Mouse (Mus musculus): ENCODE data around the gene Mcl1.
"Not testable (repeated sequence)": the region's sequence is repeated elsewhere in the genome, so short reads cannot be mapped to it uniquely, and the experiment has no call there.

Mcl1 gene

DNA sequence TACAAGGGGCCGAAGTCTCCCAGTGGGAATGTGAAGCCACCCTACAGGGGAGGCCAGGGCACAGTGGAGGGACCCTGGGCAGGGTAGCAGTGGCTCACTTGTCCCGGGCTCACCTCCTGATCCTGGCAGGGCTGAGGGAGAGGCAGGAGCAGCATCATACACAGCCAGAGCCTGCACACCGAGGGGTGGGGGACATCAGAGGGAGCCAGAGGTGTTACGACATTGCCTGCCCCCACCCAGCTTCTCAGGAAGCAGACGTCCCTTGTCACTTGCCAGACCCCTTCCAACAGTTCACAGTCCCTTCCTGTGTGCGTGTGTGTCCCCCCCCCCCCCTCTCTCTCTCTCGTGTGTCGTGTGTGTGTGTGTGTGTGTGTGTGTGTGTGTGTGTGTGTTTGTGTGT is 26.3 kb downstream of the Mcl1 start:
- in situ Hi-C loops (cut with MboI, MseI) = no loop called here

DNA sequence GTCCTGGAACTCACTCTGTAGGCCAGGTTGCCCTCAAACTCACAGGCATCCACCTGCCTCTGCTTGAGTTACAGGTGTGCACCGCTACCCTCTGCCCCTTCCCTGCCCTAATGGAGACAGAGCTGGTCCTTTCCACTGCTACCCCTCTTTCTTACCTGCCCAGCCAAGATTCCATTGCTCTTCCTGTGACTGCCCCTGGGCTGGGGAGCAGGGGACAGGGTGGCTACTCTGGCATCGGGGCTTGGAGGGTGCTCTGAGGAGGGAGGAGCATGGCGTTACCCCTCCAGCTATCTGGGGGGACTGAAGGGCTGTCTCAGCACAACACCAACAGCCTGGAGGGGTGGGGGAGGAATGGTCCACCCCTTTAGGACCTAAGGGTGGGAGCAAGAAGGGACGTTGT is 26.7 kb downstream of the Mcl1 start:
- in situ Hi-C loops (cut with MboI, MseI) = no loop called here

DNA sequence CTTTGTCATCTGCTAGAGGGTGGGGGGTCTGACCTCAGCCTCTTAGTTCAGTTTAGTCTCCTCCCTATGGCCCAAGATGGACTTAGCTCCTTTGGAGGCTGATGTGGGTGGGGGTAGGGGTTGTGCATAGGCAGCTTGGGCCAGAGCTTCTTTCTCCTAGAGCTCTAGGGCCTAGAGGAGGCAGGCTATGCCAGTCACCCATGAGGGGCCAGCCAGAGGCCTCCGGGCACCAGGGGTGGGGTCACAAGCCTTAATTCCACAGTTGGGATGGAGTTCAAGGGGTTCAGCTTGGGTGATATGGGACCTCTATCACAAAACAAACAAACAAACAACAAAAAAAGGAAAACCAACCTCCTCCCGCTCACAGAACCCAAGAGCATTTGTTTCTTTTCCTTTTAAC is 27.1 kb downstream of the Mcl1 start:
- in situ Hi-C loops (cut with MboI, MseI) = no loop called here

DNA sequence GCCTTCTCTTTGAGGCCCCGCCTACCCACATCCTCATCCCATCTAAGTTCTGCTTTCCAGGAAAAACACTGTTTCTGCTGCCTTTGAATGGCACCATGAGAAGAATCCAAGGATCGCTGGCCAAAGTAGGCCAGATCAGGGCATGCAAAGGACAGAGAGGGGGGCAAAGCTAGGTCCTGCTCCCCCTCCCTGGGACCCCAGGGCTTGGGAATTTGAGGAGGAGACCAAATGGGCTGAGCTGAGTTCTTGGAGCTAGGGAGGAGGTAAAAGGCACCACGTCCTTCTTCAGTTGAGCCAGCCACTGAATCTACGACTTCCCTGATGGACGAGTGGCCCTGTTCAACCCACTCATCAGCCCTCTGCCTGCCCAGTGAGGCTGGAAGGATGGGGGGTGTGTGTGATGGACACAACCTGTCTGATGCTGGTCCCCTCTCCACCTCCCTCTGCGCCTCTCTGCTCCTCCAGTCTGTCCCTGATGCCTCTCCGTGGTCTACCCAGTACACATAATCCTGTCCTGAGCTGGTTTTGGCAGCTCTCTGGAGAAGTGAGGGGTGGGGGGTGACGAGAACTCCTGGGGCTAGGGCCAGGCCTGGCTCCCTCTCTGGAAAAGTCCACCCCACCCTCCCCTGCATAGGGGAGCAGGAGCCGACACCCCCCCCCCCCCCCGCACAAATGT is 28.0 kb downstream of the Mcl1 start:
- in situ Hi-C loops (cut with MboI, MseI) = no loop called here

DNA sequence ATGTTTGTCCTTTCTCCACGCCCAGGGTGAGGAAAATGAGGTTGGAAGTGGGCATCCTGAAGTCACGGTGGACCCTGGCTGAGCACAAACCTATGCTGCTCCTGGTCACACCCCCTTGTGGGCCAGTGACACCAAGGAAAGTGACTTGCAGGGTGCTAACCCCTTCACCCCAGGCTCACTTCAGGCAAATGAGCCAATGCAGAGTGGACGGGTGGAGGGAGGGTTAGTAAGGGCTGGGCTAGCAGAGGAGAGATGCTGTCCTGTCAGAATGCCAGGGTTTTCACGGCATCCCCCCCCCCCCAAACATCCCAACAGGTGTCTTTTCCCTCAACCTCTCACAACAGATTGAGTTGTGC is 28.6 kb downstream of the Mcl1 start:
- in situ Hi-C loops (cut with MboI, MseI) = no loop called here

DNA sequence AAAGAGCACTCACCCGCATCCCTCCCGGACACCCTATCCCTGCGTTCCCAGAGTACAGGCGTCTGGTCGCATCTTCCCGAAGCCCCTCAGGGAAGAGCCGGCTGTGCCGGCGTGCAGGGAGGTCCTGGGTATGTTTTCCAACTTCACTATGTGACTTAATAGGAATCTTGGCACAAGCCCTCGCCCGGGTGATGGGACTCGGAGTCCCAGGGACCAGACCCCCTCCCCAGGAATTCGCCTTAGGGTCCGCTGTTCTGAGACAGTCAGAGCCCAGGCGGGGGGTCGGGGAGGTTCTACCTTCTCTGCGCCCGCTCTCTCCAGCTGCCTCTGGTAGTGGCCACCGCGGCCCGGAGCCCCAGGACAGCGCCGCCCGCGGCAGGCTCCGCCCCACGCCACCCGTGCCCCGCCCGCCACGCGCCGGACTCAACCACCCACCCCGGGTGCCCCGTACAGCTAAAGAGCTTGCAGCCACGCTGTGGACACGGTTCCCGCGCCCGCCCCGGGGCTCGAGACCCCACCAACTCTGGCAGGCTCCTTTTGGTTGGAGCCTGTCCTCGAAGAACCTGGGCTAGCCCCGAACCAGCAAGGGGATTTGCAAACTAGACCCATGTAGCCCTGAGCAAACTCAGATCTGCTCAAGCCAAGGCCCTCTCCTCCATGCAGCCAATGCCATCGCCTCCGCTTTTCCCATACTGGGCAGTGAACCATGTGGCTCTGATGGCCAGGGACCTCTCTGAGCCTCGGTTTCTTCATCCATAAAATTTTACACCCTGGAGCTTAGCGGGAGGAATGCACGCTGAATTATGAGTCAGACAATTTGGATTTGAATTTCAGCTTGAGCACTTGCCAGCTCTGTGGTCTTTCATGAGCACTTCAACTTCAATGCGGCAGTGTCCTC is 29.2 kb downstream of the Mcl1 start, which contains the start of gene Adamtsl4:
Gene Adamtsl4, minus strand, starts transcription at position 394 of the 898 bp plus-strand sequence.
- in situ Hi-C loops (cut with MboI, MseI) = no loop called here

DNA sequence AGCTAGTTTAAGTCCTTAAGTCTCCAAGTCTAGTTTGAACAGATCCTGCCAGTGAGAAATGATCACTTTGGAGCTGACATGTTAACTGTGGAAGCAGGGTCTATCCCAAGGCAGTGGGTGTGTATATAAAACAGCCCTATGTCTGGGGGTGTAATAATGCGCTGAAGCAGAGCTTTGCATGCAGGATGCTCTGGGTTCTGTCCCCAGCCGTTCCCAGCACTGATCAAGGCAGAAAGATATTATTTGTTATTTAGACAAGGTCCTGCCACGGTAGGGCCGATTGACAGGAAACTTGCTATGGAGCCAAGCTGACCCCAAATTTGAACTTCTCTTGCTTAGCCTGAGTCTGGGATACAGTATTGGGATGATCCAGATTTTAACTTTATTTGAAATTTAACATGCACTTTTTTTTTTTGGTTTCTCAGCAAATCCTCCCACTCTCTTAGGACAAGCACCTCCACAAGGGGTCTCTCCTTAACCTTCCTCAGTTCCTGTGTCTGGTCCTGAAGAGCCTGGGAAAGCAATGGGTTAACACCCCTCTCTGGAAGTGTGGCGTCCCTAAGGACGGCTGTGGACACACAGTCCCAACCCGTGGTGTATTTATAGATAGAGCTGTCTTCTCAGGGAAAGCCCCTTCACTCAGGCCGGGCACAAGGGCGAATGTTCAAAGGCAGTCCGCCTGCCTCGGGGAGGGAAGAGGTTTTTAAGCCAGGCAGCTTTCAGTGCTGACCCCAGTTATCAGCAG is 30.8 kb downstream of the Mcl1 start:
- in situ Hi-C loops (cut with MboI, MseI) = no loop called here

DNA sequence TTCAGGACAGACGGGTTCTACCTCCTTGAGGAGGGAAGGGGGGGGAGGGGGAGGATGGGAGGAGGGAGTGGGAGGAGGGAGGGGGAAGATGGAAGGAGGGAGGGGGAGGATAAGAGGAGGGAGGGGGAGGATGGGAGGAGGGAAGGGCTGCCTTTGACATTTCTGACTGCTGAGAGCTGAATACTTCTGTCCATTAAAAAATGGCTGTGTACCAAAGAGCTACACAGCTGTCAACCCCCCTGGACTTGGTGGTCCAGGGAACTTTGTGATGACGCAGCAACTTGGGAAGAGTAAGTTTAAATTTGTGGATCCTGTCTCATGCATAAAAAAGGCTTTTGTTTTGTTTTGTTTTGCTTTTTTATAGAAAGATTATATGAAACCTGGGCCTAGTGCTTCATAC is 31.4 kb downstream of the Mcl1 start:
- in situ Hi-C loops (cut with MboI, MseI) = no loop called here

DNA sequence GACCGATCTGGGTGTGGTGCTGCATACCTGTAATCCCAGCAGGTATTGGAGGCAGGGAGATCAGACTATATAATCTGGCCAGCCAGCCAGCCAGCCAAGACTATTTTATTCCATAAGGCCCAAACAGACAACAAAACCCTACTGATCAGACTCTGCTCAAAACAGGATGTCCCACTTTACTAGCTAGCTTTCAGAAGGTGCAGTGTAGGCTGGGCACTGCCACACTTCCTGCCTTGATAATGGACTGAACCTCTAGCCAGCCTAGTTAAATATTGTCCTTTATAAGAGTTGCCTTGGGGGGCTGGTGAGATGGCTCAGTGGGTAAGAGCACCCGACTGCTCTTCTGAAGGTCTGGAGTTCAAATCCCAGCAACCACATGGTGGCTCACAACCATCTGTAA is 32.0 kb downstream of the Mcl1 start:
- in situ Hi-C loops (cut with MboI, MseI) = not testable (repeated sequence)

DNA sequence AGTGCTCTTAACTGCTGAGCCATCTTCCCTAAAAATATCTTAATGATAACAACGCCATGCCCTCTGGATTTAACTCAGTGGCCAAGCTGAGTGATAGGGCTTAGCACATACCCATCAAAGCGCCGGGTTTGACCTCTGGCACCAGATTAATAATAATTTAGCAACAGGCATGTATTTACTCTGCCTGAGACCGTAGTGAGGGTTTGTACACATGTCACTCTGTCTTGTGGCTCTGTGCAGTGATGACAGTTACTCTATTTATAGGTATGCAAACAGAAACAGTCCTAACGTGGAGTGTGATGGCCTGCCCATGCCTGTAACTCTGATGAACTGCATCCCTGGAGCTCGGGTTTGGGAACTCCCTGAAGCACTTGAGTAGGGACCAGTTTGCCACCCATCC is 34.1 kb downstream of the Mcl1 start:
- in situ Hi-C loops (cut with MboI, MseI) = no loop called here

DNA sequence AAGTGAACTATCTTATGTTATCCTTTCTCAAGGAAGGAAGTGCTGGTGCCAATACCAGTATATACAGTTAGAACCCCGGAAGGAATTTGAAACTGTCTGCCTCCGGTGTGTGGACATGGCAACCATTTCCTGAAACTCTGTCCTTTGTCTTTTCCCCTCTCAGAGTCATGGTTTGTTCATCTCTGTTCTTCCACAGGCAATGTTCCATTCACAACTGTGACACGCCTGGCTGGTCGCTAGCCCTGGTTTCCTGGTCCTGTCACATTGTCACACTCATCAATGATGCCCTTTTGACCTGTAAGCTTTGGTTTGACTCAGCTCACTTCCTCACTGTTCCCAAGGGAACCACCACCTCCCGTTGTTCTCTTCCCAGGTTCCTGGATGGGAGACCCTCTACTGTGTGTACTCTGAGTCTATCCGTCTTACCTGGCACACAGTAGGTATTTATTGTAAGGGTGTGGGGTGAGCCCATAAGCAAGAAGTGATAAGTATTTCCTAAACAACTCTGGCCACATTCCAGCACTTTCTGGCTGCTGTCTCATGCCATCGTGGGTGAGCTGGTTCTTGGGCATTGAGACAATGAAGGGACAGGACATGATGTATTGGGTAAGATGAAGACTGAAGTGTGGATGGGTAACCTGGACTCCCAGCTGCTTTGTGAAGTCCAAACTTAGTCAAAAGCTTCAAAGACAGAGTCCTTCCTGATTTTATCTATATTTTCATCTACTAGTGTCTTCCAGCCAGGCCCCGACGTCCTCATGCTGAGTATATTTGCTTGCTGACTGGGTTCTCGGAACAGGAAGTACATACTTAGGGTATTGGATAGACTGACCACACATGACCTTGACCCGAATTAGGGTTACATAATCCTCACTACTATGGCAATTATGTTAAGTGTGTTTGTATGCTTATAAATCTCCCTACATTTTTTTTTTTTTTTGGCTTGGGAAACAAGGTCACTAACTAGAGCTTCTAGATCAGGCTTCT is 35.5 kb downstream of the Mcl1 start:
- in situ Hi-C loops (cut with MboI, MseI) = no loop called here

DNA sequence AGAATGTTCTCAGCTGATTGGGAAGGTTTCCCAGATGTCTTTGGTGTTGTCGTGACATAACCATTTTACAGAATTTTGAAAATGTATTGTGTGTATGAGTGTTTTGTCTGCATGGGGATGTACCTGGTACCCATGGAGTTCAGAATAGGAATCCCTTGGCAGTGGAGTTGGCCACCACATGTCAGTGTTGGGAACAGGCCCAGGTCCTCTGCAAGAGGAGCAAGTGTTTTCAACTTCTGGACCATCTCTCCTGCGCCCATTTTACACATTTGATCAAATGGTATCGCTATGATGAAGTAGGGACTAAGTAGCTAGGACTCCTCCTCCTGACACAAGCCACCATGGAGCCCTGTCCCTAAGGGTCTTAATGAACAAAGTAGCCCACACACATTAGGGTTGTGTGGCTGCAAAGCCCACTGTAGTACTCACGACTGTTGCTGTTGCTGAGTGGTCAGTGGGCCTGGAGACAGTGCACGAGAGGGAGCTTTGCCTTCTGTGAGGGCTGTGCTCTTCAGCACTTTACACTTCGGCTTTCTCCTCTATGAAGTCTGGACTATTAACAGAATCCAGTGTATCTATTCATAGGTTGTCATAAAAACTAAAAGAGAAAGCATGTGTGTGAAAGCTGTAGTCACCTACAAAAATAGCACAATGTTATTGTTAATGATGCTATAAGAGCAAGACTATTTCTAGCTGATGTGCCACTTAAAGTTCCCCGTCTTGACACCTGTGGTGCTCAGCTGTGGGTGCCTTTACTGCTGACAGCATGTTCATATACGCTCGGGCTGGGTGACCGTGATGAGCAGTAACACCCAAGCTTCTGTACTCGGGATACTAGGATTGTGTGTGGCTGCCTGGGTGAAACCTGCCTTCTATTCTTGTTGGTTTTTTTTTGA is 36.5 kb downstream of the Mcl1 start:
- in situ Hi-C loops (cut with MboI, MseI) = no loop called here

DNA sequence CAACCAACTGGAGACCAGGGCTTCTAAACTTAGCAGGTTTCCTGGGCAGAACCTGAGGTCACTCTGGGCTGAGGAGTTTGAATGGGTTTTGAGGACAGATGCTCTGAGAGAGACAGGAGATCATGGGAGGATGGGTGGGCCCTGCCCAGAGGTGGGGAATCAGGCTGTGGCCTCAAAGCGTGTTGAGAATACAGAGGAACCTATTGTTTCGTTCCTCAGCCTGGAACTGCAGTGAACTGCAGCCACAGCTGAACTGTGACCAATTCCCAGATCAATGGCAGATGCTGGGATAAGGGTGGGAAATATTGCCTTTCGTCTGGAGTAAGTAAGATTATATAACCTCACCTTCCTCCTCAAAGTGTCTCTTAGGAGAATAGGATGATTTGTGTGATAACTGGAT is 37.2 kb downstream of the Mcl1 start:
- in situ Hi-C loops (cut with MboI, MseI) = no loop called here

DNA sequence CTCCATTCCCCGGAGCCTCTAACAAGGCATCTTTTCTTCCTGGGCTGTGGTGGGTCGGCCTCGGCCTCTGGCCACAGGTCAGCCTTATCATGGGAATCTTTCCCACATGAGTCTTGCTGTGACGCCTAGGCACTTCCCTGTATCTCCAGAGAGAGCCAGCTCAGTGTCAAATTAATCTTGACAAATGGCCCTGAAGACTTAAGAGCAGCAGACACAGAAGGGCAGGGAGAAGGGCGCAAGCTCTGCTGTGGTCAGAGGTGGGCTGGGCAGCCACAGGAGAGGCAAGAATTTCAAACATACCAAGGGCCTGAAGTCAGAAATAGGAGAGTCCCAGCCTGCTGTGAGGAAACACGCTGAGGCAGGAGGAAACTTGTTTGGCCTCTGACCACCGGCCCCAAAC is 37.8 kb downstream of the Mcl1 start:
- in situ Hi-C loops (cut with MboI, MseI) = no loop called here

DNA sequence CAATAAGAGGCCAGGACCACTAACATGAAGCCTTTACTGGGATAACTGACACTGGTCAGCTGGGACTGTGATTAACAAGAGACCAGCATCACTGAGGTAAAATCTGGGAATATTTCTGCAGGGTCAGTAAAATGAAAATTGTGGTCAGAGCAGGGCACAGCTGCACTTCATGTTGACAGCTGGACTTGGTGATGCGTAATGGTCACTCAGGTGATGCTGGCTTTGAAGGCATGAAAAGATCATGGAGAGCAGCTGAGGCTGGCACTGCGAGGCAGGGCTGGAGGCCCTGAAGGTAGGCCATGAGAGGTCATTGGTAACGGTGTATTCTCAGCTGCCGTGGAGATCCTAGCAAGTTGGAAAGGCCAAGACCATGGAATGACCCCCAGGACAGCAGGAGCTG is 39.7 kb downstream of the Mcl1 start:
- in situ Hi-C loops (cut with MboI, MseI) = no loop called here

DNA sequence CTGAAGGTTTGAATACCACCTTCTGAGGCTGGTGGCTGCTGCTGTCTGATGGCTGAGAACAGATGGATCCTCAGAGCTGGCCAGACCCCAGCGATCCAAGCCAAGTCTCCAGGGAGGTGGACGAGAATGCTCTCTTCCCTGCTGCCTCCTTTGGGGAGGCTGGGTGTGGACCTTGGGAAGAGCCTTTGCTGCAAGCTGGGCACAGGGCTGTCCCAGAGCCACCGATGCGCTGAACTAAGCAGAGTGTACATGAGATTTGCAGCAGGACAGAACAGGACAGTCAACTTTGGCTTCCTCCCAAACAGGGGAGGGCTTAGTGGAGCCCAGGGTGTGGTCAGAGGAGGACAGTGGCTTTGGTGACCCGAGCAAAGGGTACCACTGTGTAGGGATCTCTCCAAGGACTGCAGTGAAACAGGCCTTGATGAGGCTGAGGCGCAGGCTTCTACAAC is 41.7 kb downstream of the Mcl1 start:
- in situ Hi-C loops (cut with MboI, MseI) = no loop called here

DNA sequence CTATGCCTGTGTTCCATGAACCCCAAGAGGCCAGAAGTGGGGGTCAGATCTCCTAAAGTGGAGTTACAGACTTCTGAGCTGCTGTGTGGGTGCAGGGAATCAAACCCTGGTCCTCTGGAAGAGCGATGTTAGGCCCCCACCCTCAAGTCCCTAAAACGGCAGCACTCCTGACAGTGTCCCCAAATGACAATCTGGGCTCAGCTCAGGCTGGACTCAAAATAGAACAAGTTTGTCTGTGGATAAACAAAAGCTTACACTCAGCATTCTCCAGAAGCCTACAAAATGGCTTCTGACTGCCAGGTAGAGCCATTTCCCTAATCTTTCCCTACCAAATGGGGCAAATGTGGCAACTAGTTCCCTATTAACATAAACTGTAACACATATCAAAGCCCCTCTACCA is 42.5 kb downstream of the Mcl1 start:
- in situ Hi-C loops (cut with MboI, MseI) = no loop called here

DNA sequence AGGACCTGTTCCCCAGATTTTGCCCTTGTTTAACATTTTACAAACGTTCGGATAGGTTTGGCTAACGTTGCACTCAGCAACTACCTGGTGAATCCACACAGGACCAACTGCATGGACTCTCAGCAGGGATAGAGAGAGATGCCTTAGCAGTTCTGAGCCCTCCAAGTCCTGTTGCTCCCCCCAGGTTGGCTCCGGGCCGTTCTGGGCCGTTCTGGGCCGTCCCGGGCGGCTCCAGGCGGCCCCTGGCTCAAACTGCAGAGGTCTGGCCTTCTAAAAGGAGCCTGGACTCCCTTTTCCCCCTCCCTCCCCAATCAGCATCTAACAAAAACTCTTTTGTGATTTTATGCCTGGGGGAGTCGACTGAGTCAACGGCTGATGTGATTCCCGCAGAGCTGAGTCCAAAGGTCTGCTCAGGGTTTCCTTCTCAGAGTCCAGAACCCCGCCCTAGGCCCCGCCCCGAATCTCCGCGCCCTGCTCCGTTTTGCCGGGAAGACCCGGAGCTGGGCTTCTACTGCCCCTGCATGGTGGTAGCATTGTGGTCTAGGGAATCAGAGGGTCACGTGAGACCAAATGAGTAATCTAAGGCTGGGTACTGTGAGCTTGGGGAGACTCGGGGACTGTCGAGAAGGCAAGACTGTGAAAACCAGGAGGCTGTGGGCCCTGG is 43.4 kb downstream of the Mcl1 start:
- in situ Hi-C loops (cut with MboI, MseI) = no loop called here

DNA sequence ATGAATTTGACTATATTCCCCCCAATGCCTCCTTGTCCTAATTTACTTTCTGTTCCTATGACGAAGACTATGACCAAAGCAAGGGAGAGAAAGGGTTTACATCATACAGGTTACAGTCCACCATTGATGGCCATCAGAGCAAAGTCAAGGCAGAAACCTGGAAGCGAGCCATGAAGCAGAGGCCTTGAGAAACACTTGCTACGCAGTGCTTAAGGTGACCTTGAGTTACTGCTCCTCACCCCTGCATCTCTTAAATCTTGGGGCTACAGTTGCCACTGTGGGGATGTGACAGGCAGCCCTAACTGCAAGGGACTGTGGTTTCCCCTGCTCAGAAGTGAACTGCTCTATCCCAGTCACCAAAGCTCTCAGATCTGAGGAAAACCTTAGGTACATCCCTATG is 44.7 kb downstream of the Mcl1 start:
- in situ Hi-C loops (cut with MboI, MseI) = no loop called here

DNA sequence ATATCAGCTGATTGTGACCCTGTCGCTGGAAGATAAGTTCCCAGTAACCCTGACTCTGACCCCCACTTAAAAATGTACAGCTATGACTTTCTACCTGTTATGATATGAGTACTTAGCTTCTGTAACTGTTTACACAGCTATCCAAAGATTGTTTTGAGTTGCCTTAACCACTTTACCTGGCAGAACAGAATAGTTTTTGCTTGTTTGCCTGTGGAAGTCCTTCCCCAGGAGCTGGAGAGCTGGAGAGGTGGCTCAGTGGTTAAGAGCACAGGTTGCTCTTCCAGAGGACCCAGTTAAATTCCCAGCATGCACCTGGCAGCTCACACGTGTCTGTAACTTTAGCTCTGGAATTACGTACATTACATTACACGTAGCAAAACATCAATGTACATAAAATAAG is 46.0 kb downstream of the Mcl1 start:
- in situ Hi-C loops (cut with MboI, MseI) = no loop called here

All from T-helper 2 cell (primary cell).